Comparison of ENCODE assay signal across 10 mouse cellular contexts in the genomic region with DNA sequence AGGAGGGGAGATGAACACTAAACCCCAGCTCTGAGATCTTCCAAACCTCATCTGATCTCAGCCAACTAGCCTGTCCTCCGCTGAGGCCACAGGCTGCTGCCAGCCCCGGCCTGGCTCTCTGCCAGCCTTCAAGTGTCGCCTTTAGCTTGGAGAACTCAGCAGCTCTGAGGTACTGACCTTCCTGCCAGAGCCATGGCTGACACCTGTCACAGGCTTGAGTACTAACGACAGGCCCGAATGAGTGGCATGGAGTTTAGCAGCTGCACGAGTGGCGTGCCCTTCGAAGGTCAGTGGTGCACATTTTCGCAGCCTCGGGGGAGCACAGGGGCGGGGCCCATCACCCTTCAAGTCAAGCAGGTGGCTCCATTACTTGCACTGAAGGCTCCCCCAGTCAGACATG.
DNase-seq lines count a peak whose midpoint lies in the region; ATAC-seq lines count a peak whose summit lies in the region.
"Had no signal": no experiment of that assay in that cellular context is flagged by ENCODE, and none has a peak within 500 bp of the region (broad histone marks: within the 10 kb centered on the region; RNA-seq: fewer than 3 reads in every experiment).

No protein-coding gene starts in this region.

- no peak overlapping the region for H3K4me3 ChIP-seq in forebrain, embryonic 14.5 days (ENCODE audit: low read depth, low read length)
- H3K4me3 ChIP-seq in forebrain, embryonic 11.5 days (ENCODE audit: low read depth, low read length): no peak overlapping the region
- H3K4me3 ChIP-seq in limb, embryonic 15.5 days: no peak overlapping the region
- H3K4me3 ChIP-seq: hindbrain, embryonic 15.5 days; stomach, embryonic 15.5 days had no signal

- no peaks in the 10 kb centered on the region for H3K36me3 ChIP-seq in forebrain, embryonic 14.5 days (ENCODE audit: control insufficient read depth, insufficient read depth, low read length)
- H3K36me3 ChIP-seq in forebrain, embryonic 11.5 days (ENCODE audit: control insufficient read depth, insufficient read depth, low read length): no peaks in the 10 kb centered on the region
- H3K36me3 ChIP-seq in limb, embryonic 15.5 days: no peaks in the 10 kb centered on the region
- H3K36me3 ChIP-seq: hindbrain, embryonic 15.5 days; stomach, embryonic 15.5 days had no signal

- WGBS in forebrain, embryonic 14.5 days: 58% methylated on average over 11 of the region's 11 CpGs
- 79% methylated on average over 11 of the region's 11 CpGs for WGBS in forebrain, embryonic 11.5 days
- WGBS in limb, embryonic 15.5 days: 53% methylated on average over 11 of the region's 11 CpGs

- H3K4me1 ChIP-seq in forebrain, embryonic 14.5 days (ENCODE audit: control insufficient read depth, insufficient read depth, low read length): no peaks in the 10 kb centered on the region
- no peaks in the 10 kb centered on the region for H3K4me1 ChIP-seq in forebrain, embryonic 11.5 days (replicated peaks; ENCODE audit: control insufficient read depth, insufficient read depth, low read length)
- H3K4me1 ChIP-seq in limb, embryonic 15.5 days: peaks cover 15% of the 10 kb centered on the region
- H3K4me1 ChIP-seq: hindbrain, embryonic 15.5 days had no signal

- no peaks in the 10 kb centered on the region for H3K9me3 ChIP-seq in forebrain, embryonic 14.5 days (replicated peaks; ENCODE audit: control insufficient read depth, low read length)
- H3K9me3 ChIP-seq in forebrain, embryonic 11.5 days (ENCODE audit: control insufficient read depth, low read length): no peaks in the 10 kb centered on the region
- H3K9me3 ChIP-seq in limb, embryonic 15.5 days: no peaks in the 10 kb centered on the region
- H3K9me3 ChIP-seq: hindbrain, embryonic 15.5 days; stomach, embryonic 15.5 days had no signal

- peak; percentile 27 for DNase-seq in forebrain, embryonic 14.5 days (ENCODE audit: low spot score)
- no peak for DNase-seq in forebrain, embryonic 11.5 days (ENCODE audit: low spot score)
- DNase-seq in brain, adult 2 months (ENCODE audit: low read depth, low spot score): peak; percentile 82
- peak; percentile 75 to 86 for DNase-seq in heart, adult 18-20 months
- DNase-seq in thymus, postnatal 14 days: no peak
- no peak for DNase-seq in layer of hippocampus, postnatal 10 days (ENCODE audit: low spot score in 2 of 2)
- no peak for DNase-seq in testis, postnatal 10 days (ENCODE audit: low spot score)

- H3K27me3 ChIP-seq in forebrain, embryonic 14.5 days (replicated peaks; ENCODE audit: control insufficient read depth, insufficient read depth, low read length): no peaks in the 10 kb centered on the region
- no peaks in the 10 kb centered on the region for H3K27me3 ChIP-seq in forebrain, embryonic 11.5 days (ENCODE audit: control insufficient read depth, insufficient read depth, low read length)
- H3K27me3 ChIP-seq in limb, embryonic 15.5 days: peaks cover 16% of the 10 kb centered on the region; the same call in 1 of the 2 replicates
- H3K27me3 ChIP-seq: hindbrain, embryonic 15.5 days; stomach, embryonic 15.5 days had no signal

- peak; percentile 29; the same call in 1 of the 2 replicates for ATAC-seq in forebrain, embryonic 14.5 days
- no peak for ATAC-seq in forebrain, embryonic 11.5 days (replicated peaks; ENCODE audit: low FRiP score)
- 0 out of 2 replicates have a peak, but pooled peaks have one; percentile 45 for ATAC-seq in limb, embryonic 15.5 days (ENCODE audit: insufficient number of reproducible peaks, low FRiP score, low TSS enrichment, low read depth)

- no peak overlapping the region for H3K9ac ChIP-seq in forebrain, embryonic 14.5 days (ENCODE audit: low read length)
- H3K9ac ChIP-seq in forebrain, embryonic 11.5 days (ENCODE audit: low read length): no peak overlapping the region
- H3K9ac ChIP-seq in limb, embryonic 15.5 days: no peak overlapping the region
- H3K9ac ChIP-seq: hindbrain, embryonic 15.5 days; stomach, embryonic 15.5 days had no signal

- H3K4me2 ChIP-seq in forebrain, embryonic 14.5 days (ENCODE audit: low read length): no peak overlapping the region
- H3K4me2 ChIP-seq in forebrain, embryonic 11.5 days (ENCODE audit: low read depth, low read length, severe bottlenecking): no peak overlapping the region
- no peak overlapping the region for H3K4me2 ChIP-seq in limb, embryonic 15.5 days
- H3K4me2 ChIP-seq: hindbrain, embryonic 15.5 days; stomach, embryonic 15.5 days had no signal

- H3K27ac ChIP-seq in forebrain, embryonic 14.5 days (ENCODE audit: low read depth, low read length): no peak overlapping the region
- H3K27ac ChIP-seq in forebrain, embryonic 11.5 days (ENCODE audit: low read depth, low read length): no peak overlapping the region
- H3K27ac ChIP-seq in limb, embryonic 15.5 days: no peak overlapping the region
- H3K27ac ChIP-seq: hindbrain, embryonic 15.5 days; stomach, embryonic 15.5 days had no signal

Comparison
In these comparisons a context has a peak if more than half of its experiments do, and no peak if none do; other contexts are left out.
1. DNase-seq: peak in forebrain, embryonic 14.5 days (single experiment), brain, adult 2 months (single experiment) and heart, adult 18-20 months (2 of 2); none in forebrain, embryonic 11.5 days (single experiment), thymus, postnatal 14 days (single experiment), layer of hippocampus, postnatal 10 days (0 of 2) and testis, postnatal 10 days (single experiment).